Mouse (Mus musculus): Measurements from ENCODE around the gene Gm49336. TPM values are rescaled to one million over a fixed set of nuclear protein-coding genes. Genes with fewer than 3 reads are reported as not detected.
A peak's percentile ranks its signal among the peaks of the same experiment; 100 is the strongest.

The Gm49336 gene
- polyA plus RNA-seq, 1 experiment, result 19.9 TPM

- H3K4me3 ChIP-seq (ENCODE audit: insufficient read depth, poor library complexity, severe bottlenecking), result no peak overlapping the region
- peaks cover 1% of the 10 kb centered on the region for H3K79me3 ChIP-seq (ENCODE audit: low read depth)
- no peak for TF ChIP-seq MYOD1 (IDR thresholded peaks at IDR 0.05; ENCODE audit: control insufficient read depth, insufficient read length, low read depth)
- no peaks in the 10 kb centered on the region for H3K27me3 ChIP-seq (ENCODE audit: control insufficient read depth, insufficient read depth, insufficient read length)
- H3K36me3 ChIP-seq (ENCODE audit: control insufficient read depth, insufficient read depth), result peaks cover 44% of the 10 kb centered on the region
- H3K79me2 ChIP-seq (ENCODE audit: control insufficient read depth, insufficient read depth), result no peaks in the 10 kb centered on the region
- no peak overlapping the region for H3ac ChIP-seq (ENCODE audit: control insufficient read depth, insufficient read length, low read depth)
These were observed 33.7 kb downstream of the Gm49336 start for GRCm38 (mm10) chr14:60217616-60218015.

GRCm38 (mm10) chr14:60216125-60216524 lies 35.2 kb downstream of the Gm49336 start:
- Histone ChIP-seq H3K4me3 (ENCODE audit: insufficient read depth, poor library complexity, severe bottlenecking) (no peak overlapping the region), H3K79me2 (ENCODE audit: control insufficient read depth, insufficient read depth) (no peaks in the 10 kb centered on the region), H3K27me3 (ENCODE audit: control insufficient read depth, insufficient read depth, insufficient read length) (no peaks in the 10 kb centered on the region), H3ac (ENCODE audit: control insufficient read depth, insufficient read length, low read depth) (no peak overlapping the region), H3K36me3 (ENCODE audit: control insufficient read depth, insufficient read depth) (peaks cover 38% of the 10 kb centered on the region), H3K79me3 (ENCODE audit: low read depth) (no peaks in the 10 kb centered on the region)
- TF ChIP-seq MAX (IDR thresholded peaks at IDR 0.05), result no peak
- no peak for TF ChIP-seq USF1 (IDR thresholded peaks at IDR 0.05; ENCODE audit: low read depth)
- TF ChIP-seq FOSL1 (IDR thresholded peaks at IDR 0.05; ENCODE audit: insufficient read depth, low read length, poor library complexity, severe bottlenecking), result no peak
- TF ChIP-seq CEBPB (IDR thresholded peaks at IDR 0.05; ENCODE audit: low read depth), result no peak
- no peak for TF ChIP-seq MYOD1 (IDR thresholded peaks at IDR 0.05; ENCODE audit: control insufficient read depth, insufficient read length, low read depth)
- no peak for TF ChIP-seq MYOG (IDR thresholded peaks at IDR 0.05; ENCODE audit: control insufficient read depth, extremely low read depth, insufficient read length)
- TF ChIP-seq CTCF (IDR thresholded peaks at IDR 0.05; ENCODE audit: control insufficient read depth, insufficient read depth, insufficient read length), result no peak

- Histone ChIP-seq H3K27me3 (ENCODE audit: control insufficient read depth, insufficient read depth, insufficient read length) (no peaks in the 10 kb centered on the region), H3ac (ENCODE audit: control insufficient read depth, insufficient read length, low read depth) (no peak overlapping the region), H3K4me3 (ENCODE audit: insufficient read depth, poor library complexity, severe bottlenecking) (no peak overlapping the region), H3K36me3 (ENCODE audit: control insufficient read depth, insufficient read depth) (peaks cover 30% of the 10 kb centered on the region), H3K79me3 (ENCODE audit: low read depth) (no peaks in the 10 kb centered on the region), H3K79me2 (ENCODE audit: control insufficient read depth, insufficient read depth) (no peaks in the 10 kb centered on the region)
- no peak for TF ChIP-seq MYOD1 (IDR thresholded peaks at IDR 0.05; ENCODE audit: control insufficient read depth, insufficient read length, low read depth)
- TF ChIP-seq USF1 (IDR thresholded peaks at IDR 0.05; ENCODE audit: low read depth), result no peak
- TF ChIP-seq FOSL1 (IDR thresholded peaks at IDR 0.05; ENCODE audit: insufficient read depth, low read length, poor library complexity, severe bottlenecking), result no peak
- no peak for TF ChIP-seq MAX (IDR thresholded peaks at IDR 0.05)
- no peak for TF ChIP-seq CEBPB (IDR thresholded peaks at IDR 0.05; ENCODE audit: low read depth)
- no peak for TF ChIP-seq CTCF (IDR thresholded peaks at IDR 0.05; ENCODE audit: control insufficient read depth, insufficient read depth, insufficient read length)
- no peak for TF ChIP-seq MYOG (IDR thresholded peaks at IDR 0.05; ENCODE audit: control insufficient read depth, extremely low read depth, insufficient read length)
These were observed 36.3 kb downstream of the Gm49336 start for GRCm38 (mm10) chr14:60215000-60215399.

- TF ChIP-seq FOSL1 (IDR thresholded peaks at IDR 0.05; ENCODE audit: insufficient read depth, low read length, poor library complexity, severe bottlenecking) (no peak), MAX (IDR thresholded peaks at IDR 0.05) (no peak), CEBPB (IDR thresholded peaks at IDR 0.05; ENCODE audit: low read depth) (no peak), CTCF (IDR thresholded peaks at IDR 0.05; ENCODE audit: control insufficient read depth, insufficient read depth, insufficient read length) (no peak), USF1 (IDR thresholded peaks at IDR 0.05; ENCODE audit: low read depth) (no peak), MYOG (IDR thresholded peaks at IDR 0.05; ENCODE audit: control insufficient read depth, extremely low read depth, insufficient read length) (no peak), MYOD1 (IDR thresholded peaks at IDR 0.05; ENCODE audit: control insufficient read depth, insufficient read length, low read depth) (peak; percentile 35)
- no peaks in the 10 kb centered on the region for H3K79me3 ChIP-seq (ENCODE audit: low read depth)
- H3K27me3 ChIP-seq (ENCODE audit: control insufficient read depth, insufficient read depth, insufficient read length), result no peaks in the 10 kb centered on the region
These were observed 37.3 kb downstream of the Gm49336 start for GRCm38 (mm10) chr14:60214040-60214439.

GRCm38 (mm10) chr14:60209166-60209565 lies 42.1 kb downstream of the Gm49336 start:
- H3K79me3 ChIP-seq (ENCODE audit: low read depth), result no peaks in the 10 kb centered on the region
- H3K27me3 ChIP-seq (ENCODE audit: control insufficient read depth, insufficient read depth, insufficient read length), result no peaks in the 10 kb centered on the region
- H3ac ChIP-seq (ENCODE audit: control insufficient read depth, insufficient read length, low read depth), result no peak overlapping the region
- H3K36me3 ChIP-seq (ENCODE audit: control insufficient read depth, insufficient read depth), result no peaks in the 10 kb centered on the region
- no peak overlapping the region for H3K4me3 ChIP-seq (ENCODE audit: insufficient read depth, poor library complexity, severe bottlenecking)
- TF ChIP-seq MYOG (IDR thresholded peaks at IDR 0.05; ENCODE audit: control insufficient read depth, extremely low read depth, insufficient read length) (no peak), CEBPB (IDR thresholded peaks at IDR 0.05; ENCODE audit: low read depth) (no peak), FOSL1 (IDR thresholded peaks at IDR 0.05; ENCODE audit: insufficient read depth, low read length, poor library complexity, severe bottlenecking) (no peak), MYOD1 (IDR thresholded peaks at IDR 0.05; ENCODE audit: control insufficient read depth, insufficient read length, low read depth) (no peak), CTCF (IDR thresholded peaks at IDR 0.05; ENCODE audit: control insufficient read depth, insufficient read depth, insufficient read length) (no peak), MAX (IDR thresholded peaks at IDR 0.05) (no peak), USF1 (IDR thresholded peaks at IDR 0.05; ENCODE audit: low read depth) (no peak)
- no peaks in the 10 kb centered on the region for H3K79me2 ChIP-seq (ENCODE audit: control insufficient read depth, insufficient read depth)

More at GRCm38 (mm10) chr14:60214040-60214439, 37.3 kb downstream of the Gm49336 start:
- no peak overlapping the region for H3ac ChIP-seq (ENCODE audit: control insufficient read depth, insufficient read length, low read depth)
- no peaks in the 10 kb centered on the region for H3K79me2 ChIP-seq (ENCODE audit: control insufficient read depth, insufficient read depth)
- H3K36me3 ChIP-seq (ENCODE audit: control insufficient read depth, insufficient read depth), result peaks cover 21% of the 10 kb centered on the region
- no peak overlapping the region for H3K4me3 ChIP-seq (ENCODE audit: insufficient read depth, poor library complexity, severe bottlenecking)

GRCm38 (mm10) chr14:60204993-60205392 lies 46.3 kb downstream of the Gm49336 start:
- Histone ChIP-seq H3K79me2 (ENCODE audit: control insufficient read depth, insufficient read depth) (no peaks in the 10 kb centered on the region), H3K4me3 (ENCODE audit: insufficient read depth, poor library complexity, severe bottlenecking) (no peak overlapping the region), H3K36me3 (ENCODE audit: control insufficient read depth, insufficient read depth) (no peaks in the 10 kb centered on the region), H3K27me3 (ENCODE audit: control insufficient read depth, insufficient read depth, insufficient read length) (no peaks in the 10 kb centered on the region), H3K79me3 (ENCODE audit: low read depth) (no peaks in the 10 kb centered on the region), H3ac (ENCODE audit: control insufficient read depth, insufficient read length, low read depth) (no peak overlapping the region)
- TF ChIP-seq MYOD1 (IDR thresholded peaks at IDR 0.05; ENCODE audit: control insufficient read depth, insufficient read length, low read depth), result no peak
- TF ChIP-seq MAX (IDR thresholded peaks at IDR 0.05), result no peak
- no peak for TF ChIP-seq USF1 (IDR thresholded peaks at IDR 0.05; ENCODE audit: low read depth)
- TF ChIP-seq FOSL1 (IDR thresholded peaks at IDR 0.05; ENCODE audit: insufficient read depth, low read length, poor library complexity, severe bottlenecking), result no peak
- no peak for TF ChIP-seq CEBPB (IDR thresholded peaks at IDR 0.05; ENCODE audit: low read depth)
- TF ChIP-seq MYOG (IDR thresholded peaks at IDR 0.05; ENCODE audit: control insufficient read depth, extremely low read depth, insufficient read length), result no peak
- TF ChIP-seq CTCF (IDR thresholded peaks at IDR 0.05; ENCODE audit: control insufficient read depth, insufficient read depth, insufficient read length), result no peak

All from C2C12 (cell line).